Mouse (Mus musculus): ENCODE measurements at regions not wholly inside any gene's neighbourhood (a gene's known extent, or its start where the extent isn't known, plus 50 kb on each side); places are given as distances from the start of the nearest gene placed in this dataset.

DNA sequence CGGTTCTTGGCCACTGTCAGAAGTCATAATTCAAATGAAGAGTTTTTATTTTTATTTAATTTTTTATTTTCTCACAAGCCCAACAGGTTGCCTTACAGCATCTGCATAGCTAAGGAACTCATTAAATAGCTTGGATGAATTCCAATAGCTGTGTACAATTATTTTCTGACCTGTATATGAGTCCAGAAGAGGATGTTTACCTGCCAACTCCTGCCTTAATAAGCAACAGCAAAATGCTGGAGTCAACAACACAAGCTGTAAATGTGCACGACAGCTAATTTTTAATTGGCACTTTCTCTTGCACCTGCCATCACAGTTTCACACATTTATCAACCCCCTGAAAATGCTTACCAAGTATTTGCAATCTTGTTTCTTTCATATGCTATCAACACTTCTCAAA, 161.4 kb upstream of the Crbn start:
- Histone ChIP-seq H3K4me3 (replicated peaks) (no peak overlapping the region), H3K27ac (no peak overlapping the region), H3K9ac (no peak overlapping the region), H3K9me3 (replicated peaks) (no peaks in the 10 kb centered on the region), H3K4me2 (no peak overlapping the region), H3K27me3 (no peaks in the 10 kb centered on the region), H3K36me3 (no peaks in the 10 kb centered on the region), H3K4me1 (replicated peaks) (no peaks in the 10 kb centered on the region)
- DNase-seq, result no peak
- ATAC-seq (ENCODE audit: low read depth), result no peak
- WGBS (ENCODE audit: insufficient replicate concordance), result 68% methylated on average over 2 of the region's 2 CpGs

DNA sequence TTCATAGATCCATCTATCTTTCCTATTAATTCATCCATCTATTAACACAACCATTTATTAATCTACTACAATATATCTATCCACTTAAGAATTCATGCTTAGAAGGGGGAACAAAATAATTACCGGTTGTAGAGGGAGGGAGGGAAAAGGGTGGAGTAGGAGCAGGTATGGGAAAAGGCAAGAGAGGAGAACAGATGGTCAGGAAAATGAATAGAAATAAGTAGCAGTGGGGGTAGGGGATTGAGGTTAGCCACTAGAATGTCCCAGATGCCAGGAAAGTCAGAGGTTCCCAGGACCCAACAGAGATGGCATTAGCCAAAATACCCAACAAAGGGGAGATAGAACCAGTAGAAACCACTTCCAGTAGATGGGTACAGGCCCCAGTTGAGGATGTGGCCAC, 164.5 kb upstream of the Crbn start:
- Histone ChIP-seq H3K4me3 (replicated peaks) (no peak overlapping the region), H3K9ac (no peak overlapping the region), H3K27me3 (no peaks in the 10 kb centered on the region), H3K4me1 (replicated peaks) (no peaks in the 10 kb centered on the region), H3K27ac (no peak overlapping the region), H3K4me2 (no peak overlapping the region), H3K9me3 (replicated peaks) (no peaks in the 10 kb centered on the region), H3K36me3 (no peaks in the 10 kb centered on the region)
- WGBS (ENCODE audit: insufficient replicate concordance), result 33% methylated on average over 1 of the region's 1 CpGs
- ATAC-seq (ENCODE audit: low read depth) (no peak), DNase-seq (no peak)

DNA sequence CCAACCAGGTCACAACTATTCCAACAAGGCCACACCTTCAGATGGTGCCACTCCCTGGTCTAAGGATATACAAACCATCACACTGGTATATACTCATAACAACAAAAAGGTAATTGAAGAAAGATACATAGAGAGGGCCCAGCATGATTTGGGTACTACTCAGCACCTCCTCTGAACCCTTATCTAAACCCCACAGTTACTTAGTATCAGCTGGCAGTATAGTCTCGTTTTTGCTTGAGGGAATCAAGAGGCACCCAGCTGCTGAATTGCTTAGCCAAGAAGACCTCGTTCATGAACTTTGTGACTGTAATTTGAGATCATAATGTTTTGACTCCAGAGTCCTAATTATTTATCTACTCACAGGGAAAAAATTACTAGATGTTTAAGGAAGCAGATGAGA, 175.6 kb upstream of the Crbn start:
- H3K9ac ChIP-seq, result no peak overlapping the region
- no peaks in the 10 kb centered on the region for H3K9me3 ChIP-seq (replicated peaks)
- H3K36me3 ChIP-seq, result no peaks in the 10 kb centered on the region
- ATAC-seq (ENCODE audit: low read depth) (peak; percentile 71; the same call in 1 of the 2 replicates), DNase-seq (no peak)
- no peak overlapping the region for H3K4me2 ChIP-seq
- H3K4me1 ChIP-seq (replicated peaks), result no peaks in the 10 kb centered on the region
- no peak overlapping the region for H3K4me3 ChIP-seq (replicated peaks)
- H3K27me3 ChIP-seq, result no peaks in the 10 kb centered on the region
- H3K27ac ChIP-seq, result no peak overlapping the region
- WGBS (ENCODE audit: insufficient replicate concordance), result 17% methylated on average over 2 of the region's 2 CpGs

DNA sequence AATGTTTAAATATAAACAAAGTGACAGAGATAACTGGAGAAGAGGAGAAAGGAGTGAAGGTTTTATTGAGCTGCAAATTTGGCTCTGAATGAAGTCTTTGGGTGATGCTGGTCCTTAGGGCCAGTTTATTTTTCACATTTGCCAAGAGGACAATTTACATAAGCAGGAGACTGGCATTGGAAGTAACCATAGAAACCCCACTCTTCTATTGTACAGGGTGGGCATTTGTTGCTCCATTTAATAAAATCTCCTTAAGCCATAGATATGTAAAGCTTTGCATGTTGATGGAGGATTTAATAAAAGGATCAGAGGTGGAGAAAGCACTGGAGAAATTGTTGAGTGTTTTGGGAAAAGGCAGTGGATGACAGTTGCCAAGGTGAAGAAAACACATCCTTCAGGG, 178.8 kb upstream of the Crbn start:
- Histone ChIP-seq H3K9ac (no peak overlapping the region), H3K4me1 (replicated peaks) (no peaks in the 10 kb centered on the region), H3K27me3 (no peaks in the 10 kb centered on the region), H3K4me2 (no peak overlapping the region), H3K4me3 (replicated peaks) (no peak overlapping the region), H3K9me3 (replicated peaks) (no peaks in the 10 kb centered on the region), H3K36me3 (no peaks in the 10 kb centered on the region), H3K27ac (no peak overlapping the region)
- ATAC-seq (ENCODE audit: low read depth) (no peak), DNase-seq (no peak)

DNA sequence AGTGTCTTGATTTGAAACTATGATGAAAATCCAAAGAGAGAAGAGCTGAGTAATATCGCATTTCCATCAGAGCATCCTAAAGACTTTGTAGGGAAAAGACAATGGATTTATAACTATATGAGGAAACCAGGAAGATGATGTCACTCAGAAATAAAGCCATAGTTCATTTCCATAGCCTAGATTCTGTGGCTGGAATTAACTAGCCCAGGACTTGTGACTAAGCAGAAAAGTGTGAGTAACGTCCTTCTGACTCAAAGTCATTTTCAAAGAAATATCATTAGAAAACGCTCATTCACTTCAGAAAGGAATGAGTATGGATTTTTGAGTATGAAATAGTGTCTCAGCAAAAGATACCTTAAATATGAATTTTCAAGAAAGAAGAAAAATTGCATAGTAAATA, 179.9 kb upstream of the Crbn start:
- 71% methylated on average over 3 of the region's 3 CpGs for WGBS (ENCODE audit: insufficient replicate concordance)
- H3K27ac ChIP-seq, result no peak overlapping the region
- H3K4me2 ChIP-seq, result no peak overlapping the region
- no peaks in the 10 kb centered on the region for H3K36me3 ChIP-seq
- no peak for DNase-seq
- H3K9ac ChIP-seq, result no peak overlapping the region
- no peak overlapping the region for H3K4me3 ChIP-seq (replicated peaks)
- no peaks in the 10 kb centered on the region for H3K9me3 ChIP-seq (replicated peaks)
- ATAC-seq (ENCODE audit: low read depth), result no peak
- no peaks in the 10 kb centered on the region for H3K27me3 ChIP-seq
- H3K4me1 ChIP-seq (replicated peaks), result no peaks in the 10 kb centered on the region

DNA sequence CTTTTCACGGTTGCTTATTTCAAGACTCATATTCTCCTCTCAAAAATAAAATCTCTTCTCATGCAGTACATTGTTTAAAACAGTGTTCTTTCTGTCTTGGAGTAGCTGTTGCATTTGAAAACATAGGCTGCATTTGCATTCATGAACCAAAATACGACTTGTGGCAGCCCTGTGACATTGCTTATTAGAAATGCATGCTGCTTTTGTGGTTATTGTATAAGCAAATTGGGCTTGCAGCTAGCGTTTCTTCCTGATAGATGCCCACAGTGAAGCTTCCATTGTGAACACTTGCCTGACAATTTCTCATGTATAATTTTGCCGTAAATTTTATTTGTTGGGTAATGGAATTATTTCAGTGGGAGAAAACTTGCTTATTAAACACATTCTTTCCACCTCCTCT, 180.3 kb upstream of the Crbn start:
- Histone ChIP-seq H3K4me2 (no peak overlapping the region), H3K4me1 (replicated peaks) (0 out of 2 replicates have a peak, but pooled peaks cover under 1% of the 10 kb centered on the region), H3K36me3 (no peaks in the 10 kb centered on the region), H3K4me3 (replicated peaks) (no peak overlapping the region), H3K27me3 (no peaks in the 10 kb centered on the region), H3K9me3 (replicated peaks) (no peaks in the 10 kb centered on the region), H3K9ac (no peak overlapping the region), H3K27ac (no peak overlapping the region)
- DNase-seq (no peak), ATAC-seq (ENCODE audit: low read depth) (no peak)
- 66% methylated on average over 4 of the region's 4 CpGs for WGBS (ENCODE audit: insufficient replicate concordance)

DNA sequence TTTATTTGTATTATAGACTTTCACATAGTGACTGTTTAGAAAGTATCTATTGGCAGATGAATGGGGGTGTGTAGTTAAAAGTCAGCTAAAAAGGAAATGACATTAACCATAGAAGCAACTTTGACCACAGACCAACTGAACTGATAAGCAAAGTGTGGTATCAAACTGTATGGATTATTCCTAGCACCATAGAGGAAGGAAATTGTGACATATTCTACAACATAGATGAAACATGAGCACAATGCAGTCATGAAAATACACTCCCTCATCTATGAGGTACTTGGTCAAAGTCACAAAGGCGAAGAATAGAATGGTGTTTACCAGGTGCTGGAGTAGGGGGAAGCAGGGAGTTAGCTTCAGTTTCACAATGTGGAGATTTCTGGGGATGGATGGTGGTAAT, 181.4 kb upstream of the Crbn start:
- H3K27ac ChIP-seq, result no peak overlapping the region
- H3K9ac ChIP-seq, result no peak overlapping the region
- H3K27me3 ChIP-seq, result no peaks in the 10 kb centered on the region
- no peak overlapping the region for H3K4me3 ChIP-seq (replicated peaks)
- no peaks in the 10 kb centered on the region for H3K9me3 ChIP-seq (replicated peaks)
- H3K4me1 ChIP-seq (replicated peaks), result peaks cover 5% of the 10 kb centered on the region; the same call in 1 of the 2 replicates
- H3K4me2 ChIP-seq, result no peak overlapping the region
- WGBS (ENCODE audit: insufficient replicate concordance), result 49% methylated on average over 1 of the region's 1 CpGs
- H3K36me3 ChIP-seq, result no peaks in the 10 kb centered on the region
- DNase-seq (no peak), ATAC-seq (ENCODE audit: low read depth) (no peak)

DNA sequence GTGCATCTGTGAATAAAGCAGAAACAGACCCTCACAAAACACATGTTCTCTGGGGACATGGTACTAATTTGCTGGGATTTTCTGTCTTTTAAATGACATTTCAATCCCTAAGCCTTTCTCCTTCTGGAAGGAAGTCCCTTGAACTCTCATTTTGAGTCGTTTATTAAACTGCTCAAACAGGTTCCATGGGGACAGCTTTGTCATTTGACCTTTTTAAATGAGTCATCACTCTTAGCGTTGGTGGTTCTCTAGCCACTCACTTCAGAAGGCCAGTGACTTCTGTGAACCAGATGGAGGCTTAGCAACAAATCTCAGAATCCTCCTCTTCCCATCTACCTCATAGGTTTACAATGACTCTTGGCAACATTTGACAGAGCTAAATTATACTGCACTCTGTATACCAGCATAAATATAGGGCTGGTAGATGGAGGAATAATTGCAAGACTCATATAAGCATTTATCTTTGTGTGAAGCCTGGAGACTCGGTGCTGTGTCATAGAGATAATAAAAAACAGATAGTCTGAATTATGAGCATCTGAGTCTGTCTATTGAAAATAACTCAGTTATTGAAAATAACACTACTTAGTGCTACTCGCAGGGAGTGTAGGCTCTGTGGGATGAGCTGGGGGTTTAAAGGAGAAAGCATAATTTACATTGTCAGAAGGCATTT, 185.4 kb upstream of the Crbn start:
- Histone ChIP-seq H3K4me3 (replicated peaks) (no peak overlapping the region), H3K4me2 (no peak overlapping the region), H3K27me3 (no peaks in the 10 kb centered on the region), H3K9me3 (replicated peaks) (no peaks in the 10 kb centered on the region), H3K4me1 (replicated peaks) (peaks cover 5% of the 10 kb centered on the region; the same call in 1 of the 2 replicates), H3K9ac (no peak overlapping the region), H3K36me3 (no peaks in the 10 kb centered on the region), H3K27ac (no peak overlapping the region)
- no peak; the same call in 1 of the 2 replicates for ATAC-seq (ENCODE audit: low read depth)
- WGBS (ENCODE audit: insufficient replicate concordance), result 13% methylated on average over 4 of the region's 4 CpGs
- DNase-seq, result no peak

DNA sequence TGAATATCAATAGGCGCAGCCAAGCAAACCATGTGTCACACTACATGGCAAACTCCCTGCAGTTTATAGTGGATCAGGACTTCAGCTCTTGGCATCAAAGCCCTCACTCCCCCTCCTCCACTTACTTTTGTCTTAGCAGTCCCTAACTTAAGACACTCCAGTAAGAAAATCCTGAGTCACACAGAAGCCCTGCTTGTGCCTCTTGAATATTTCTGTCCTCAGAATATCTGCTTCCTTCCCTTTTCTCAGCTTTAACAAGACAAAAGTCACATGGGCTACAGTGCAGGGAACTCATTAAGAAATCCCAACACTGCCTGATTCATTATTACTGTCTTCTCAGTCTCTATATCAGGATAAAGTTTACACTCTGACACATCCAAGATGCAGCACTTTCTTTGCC, 191.7 kb upstream of the Crbn start:
- ATAC-seq (ENCODE audit: low read depth) (no peak), DNase-seq (no peak)
- H3K9ac ChIP-seq, result no peak overlapping the region
- no peaks in the 10 kb centered on the region for H3K27me3 ChIP-seq
- H3K27ac ChIP-seq, result no peak overlapping the region
- H3K4me2 ChIP-seq, result no peak overlapping the region
- WGBS (ENCODE audit: insufficient replicate concordance), result 67% methylated on average over 1 of the region's 1 CpGs
- H3K4me3 ChIP-seq (replicated peaks), result no peak overlapping the region
- no peaks in the 10 kb centered on the region for H3K4me1 ChIP-seq (replicated peaks)
- H3K9me3 ChIP-seq (replicated peaks), result no peaks in the 10 kb centered on the region
- no peaks in the 10 kb centered on the region for H3K36me3 ChIP-seq

DNA sequence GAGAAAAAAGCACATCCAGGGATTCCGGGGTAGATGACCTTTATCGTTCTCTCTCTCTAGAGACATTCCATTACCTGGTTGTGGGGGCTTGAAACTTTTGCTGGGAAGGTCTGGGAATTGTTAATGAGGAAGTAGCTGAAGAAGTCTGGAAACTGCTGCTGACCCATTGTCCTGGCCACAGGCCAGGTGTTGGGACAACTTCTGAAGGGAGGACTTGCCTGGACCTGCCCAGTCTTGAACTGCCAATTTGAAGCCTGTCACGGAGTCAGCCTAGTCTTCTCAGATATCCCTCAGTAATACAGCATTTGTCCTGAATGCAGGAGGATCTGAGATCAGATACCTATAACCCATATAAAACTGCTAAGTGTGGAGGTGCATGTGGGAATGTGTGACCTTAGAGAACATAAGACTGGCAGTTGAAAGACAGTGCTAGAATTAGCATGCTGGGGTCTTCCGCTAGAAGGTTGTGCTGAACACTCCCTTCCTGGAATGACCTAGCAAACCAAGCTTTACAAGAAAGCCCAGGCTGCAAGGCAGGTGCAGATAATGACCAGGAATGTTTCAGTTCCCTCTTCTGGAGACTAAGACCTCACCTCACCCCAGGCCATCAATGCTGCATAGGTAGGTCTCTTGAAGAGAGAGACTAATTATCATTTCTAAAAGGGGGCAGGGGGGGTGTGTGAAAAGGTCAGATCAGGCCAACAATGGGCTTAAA, 204.7 kb upstream of the Crbn start:
- Histone ChIP-seq H3K9ac (no peak overlapping the region), H3K27me3 (no peaks in the 10 kb centered on the region), H3K9me3 (replicated peaks) (no peaks in the 10 kb centered on the region), H3K27ac (no peak overlapping the region), H3K36me3 (no peaks in the 10 kb centered on the region), H3K4me1 (replicated peaks) (no peaks in the 10 kb centered on the region), H3K4me3 (replicated peaks) (no peak overlapping the region), H3K4me2 (no peak overlapping the region)
- DNase-seq, result no peak
- ATAC-seq (ENCODE audit: low read depth), result no peak
- 71% methylated on average over 4 of the region's 4 CpGs for WGBS (ENCODE audit: insufficient replicate concordance)

DNA sequence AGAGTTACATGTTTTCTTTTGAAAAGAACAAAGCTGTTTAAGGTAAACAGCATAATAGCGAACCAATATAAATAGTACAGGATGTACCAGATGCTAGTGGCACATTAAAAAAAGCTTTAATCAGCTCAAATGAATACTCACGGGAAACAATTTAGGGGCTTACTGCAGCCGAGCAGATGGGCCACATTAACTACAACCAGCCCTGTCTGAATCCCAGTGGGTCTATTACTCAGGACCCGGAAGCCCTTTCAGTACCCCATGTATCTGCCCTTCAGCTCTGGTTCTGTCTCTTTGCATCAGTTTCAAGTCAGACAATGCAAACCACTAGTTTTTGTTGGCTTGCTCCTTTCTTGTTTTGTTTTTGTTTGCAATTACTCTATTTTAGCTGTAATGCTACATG, 210.9 kb upstream of the Crbn start:
- WGBS (ENCODE audit: insufficient replicate concordance), result 79% methylated on average over 4 of the region's 4 CpGs
- no peak for DNase-seq
- H3K4me2 ChIP-seq, result no peak overlapping the region

DNA sequence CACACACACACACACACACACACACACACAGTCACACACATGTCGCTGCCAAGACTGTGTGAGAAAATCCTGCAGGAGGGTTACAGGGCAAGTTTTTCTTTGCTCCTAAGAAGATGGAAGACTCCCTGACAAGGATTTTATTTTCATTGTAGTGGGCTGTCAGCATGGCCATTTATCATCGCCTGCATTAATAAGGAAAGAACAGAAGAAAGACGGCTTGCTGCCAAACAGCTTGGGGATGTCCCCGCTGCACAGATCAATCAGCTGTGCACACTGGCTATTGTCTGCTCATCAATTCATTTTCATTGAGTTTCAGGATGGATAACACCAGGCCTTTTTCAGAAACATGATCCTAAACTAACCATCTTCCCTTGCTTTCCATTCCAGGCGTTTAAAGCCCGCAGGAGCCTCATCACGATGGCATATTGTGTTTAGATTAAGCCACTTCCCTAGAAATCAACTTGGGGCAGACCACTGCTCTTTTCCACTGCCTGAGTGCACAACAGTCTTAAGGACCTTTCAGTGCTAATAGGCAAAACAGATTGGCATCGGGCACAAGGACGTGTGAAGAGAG, 213.1 kb upstream of the Crbn start:
- ATAC-seq (ENCODE audit: low read depth) (no peak), DNase-seq (no peak)
- H3K36me3 ChIP-seq, result no peaks in the 10 kb centered on the region
- no peaks in the 10 kb centered on the region for H3K4me1 ChIP-seq (replicated peaks)
- H3K9me3 ChIP-seq (replicated peaks), result no peaks in the 10 kb centered on the region
- whole genome bisulfite sequencing (ENCODE audit: insufficient replicate concordance), result 75% methylated on average over 9 of the region's 9 CpGs
- H3K4me2 ChIP-seq, result no peak overlapping the region
- no peak overlapping the region for H3K27ac ChIP-seq
- H3K27me3 ChIP-seq, result no peaks in the 10 kb centered on the region
- no peak overlapping the region for H3K9ac ChIP-seq
- H3K4me3 ChIP-seq (replicated peaks), result no peak overlapping the region

More for the DNA sequence above, 210.9 kb upstream of the Crbn start:
- no peaks in the 10 kb centered on the region for H3K4me1 ChIP-seq (replicated peaks)
- H3K27me3 ChIP-seq, result no peaks in the 10 kb centered on the region
- H3K36me3 ChIP-seq, result no peaks in the 10 kb centered on the region
- no peak overlapping the region for H3K4me3 ChIP-seq (replicated peaks)
- no peak for ATAC-seq (ENCODE audit: low read depth)
- H3K9me3 ChIP-seq (replicated peaks), result no peaks in the 10 kb centered on the region
- H3K27ac ChIP-seq, result no peak overlapping the region
- no peak overlapping the region for H3K9ac ChIP-seq
